Mouse (Mus musculus): ENCODE measurements around the gene Olfr1132. TPM values are rescaled to one million over a fixed set of nuclear protein-coding genes. Genes with fewer than 3 reads are reported as not detected.
"Not testable (repeated sequence)": the region's sequence is repeated elsewhere in the genome, so short reads cannot be mapped to it uniquely, and the experiment has no call there.

Olfr1132 gene
- not detected in 2 replicates for polyA plus RNA-seq (2016; fragmentation: Nextera tagmentation; extraction: Ambion mirVana)

GRCm38 (mm10) chr2:87637435-87637834, at the start of gene Olfr1132:
Gene Olfr1132 (minus strand): TSS chr2:87637535.
- Histone ChIP-seq H3K27ac (no peak within 1 kb of the TSS), H3K4me3 (no peak within 1 kb of the TSS), H3K27me3 (ENCODE audit: insufficient read depth, poor library complexity, severe bottlenecking) (no peaks in the 10 kb centered on the region), H3K36me3 (no peaks in the 10 kb centered on the region), H3K4me1 (no peaks in the 10 kb centered on the region), H3K9me3 (no peaks in the 10 kb centered on the region)
- DNase-seq (ENCODE audit: low spot score): no peak

- Histone ChIP-seq H3K27ac (no peak within 1 kb of the TSS), H3K4me3 (no peak within 1 kb of the TSS), H3K9me3 (no peaks in the 10 kb centered on the region), H3K4me1 (no peaks in the 10 kb centered on the region), H3K27me3 (ENCODE audit: insufficient read depth, poor library complexity, severe bottlenecking) (no peaks in the 10 kb centered on the region), H3K36me3 (no peaks in the 10 kb centered on the region)
- WGBS: 11% methylated on average over 1 of the region's 1 CpGs
- no peak for DNase-seq (ENCODE audit: low spot score)
Observed at GRCm38 (mm10) chr2:87673564-87673963, 36.2 kb upstream of the Olfr1132 start, which contains the start of gene Olfr1135. Gene Olfr1135 (minus strand): TSS chr2:87673664.

- Histone ChIP-seq H3K27me3 (ENCODE audit: insufficient read depth, poor library complexity, severe bottlenecking) (no peaks in the 10 kb centered on the region), H3K4me1 (no peaks in the 10 kb centered on the region), H3K4me3 (no peak within 1 kb of the TSS), H3K9me3 (no peaks in the 10 kb centered on the region), H3K27ac (no peak within 1 kb of the TSS), H3K36me3 (no peaks in the 10 kb centered on the region)
- WGBS: 71% methylated on average over 2 of the region's 2 CpGs
- DNase-seq (ENCODE audit: low spot score): no peak
Observed at GRCm38 (mm10) chr2:87658360-87658759, 21.0 kb upstream of the Olfr1132 start, which contains the start of gene Olfr1134. Gene Olfr1134 (minus strand): TSS chr2:87658460.

GRCm38 (mm10) chr2:87647274-87647673, 9.9 kb upstream of the Olfr1132 start, which contains the start of gene Olfr1133:
Gene Olfr1133 (minus strand): TSS chr2:87647374.
- H3K4me1 ChIP-seq: no peaks in the 10 kb centered on the region
- no peaks in the 10 kb centered on the region for H3K36me3 ChIP-seq
- H3K4me3 ChIP-seq: no peak within 1 kb of the TSS
- H3K27me3 ChIP-seq (ENCODE audit: insufficient read depth, poor library complexity, severe bottlenecking): no peaks in the 10 kb centered on the region
- H3K27ac ChIP-seq: no peak within 1 kb of the TSS
- no peaks in the 10 kb centered on the region for H3K9me3 ChIP-seq
- no peak for DNase-seq (ENCODE audit: low spot score)

- Histone ChIP-seq H3K27me3 (ENCODE audit: insufficient read depth, poor library complexity, severe bottlenecking) (no peaks in the 10 kb centered on the region), H3K4me1 (no peaks in the 10 kb centered on the region), H3K9me3 (no peaks in the 10 kb centered on the region), H3K36me3 (no peaks in the 10 kb centered on the region), H3K27ac (no peak overlapping the region), H3K4me3 (no peak overlapping the region)
- no peak for DNase-seq (ENCODE audit: low spot score)
Observed at GRCm38 (mm10) chr2:87642441-87642840, 5.1 kb upstream of the Olfr1132 start.

- no peaks in the 10 kb centered on the region for H3K27me3 ChIP-seq (ENCODE audit: insufficient read depth, poor library complexity, severe bottlenecking)
- no peak within 1 kb of the TSS for H3K4me3 ChIP-seq
- WGBS: 64% methylated on average over 3 of the region's 3 CpGs
Observed at GRCm38 (mm10) chr2:87626804-87627203, 10.5 kb downstream of the Olfr1132 start, which contains the start of gene Olfr1131. Gene Olfr1131 (plus strand): TSS chr2:87627104.

GRCm38 (mm10) chr2:87605912-87606311, 31.4 kb downstream of the Olfr1132 start, which contains the start of gene Olfr1130:
Gene Olfr1130 (plus strand): TSS chr2:87606212.
- H3K27ac ChIP-seq; H3K36me3 ChIP-seq; H3K27me3 ChIP-seq (ENCODE audit: insufficient read depth, poor library complexity, severe bottlenecking); DNase-seq (ENCODE audit: low spot score); H3K4me1 ChIP-seq; H3K9me3 ChIP-seq; H3K4me3 ChIP-seq: not testable (repeated sequence)

More at GRCm38 (mm10) chr2:87626804-87627203, 10.5 kb downstream of the Olfr1132 start, which contains the start of gene Olfr1131:
- Histone ChIP-seq H3K27ac (no peak within 1 kb of the TSS), H3K9me3 (no peaks in the 10 kb centered on the region), H3K36me3 (no peaks in the 10 kb centered on the region), H3K4me1 (no peaks in the 10 kb centered on the region)
- no peak for DNase-seq (ENCODE audit: low spot score)

Other genes with a start within 250 kb of the Olfr1132 start
- gene Olfr1123, start 220.9 kb downstream of the Olfr1132 start, polyA plus RNA-seq (2016; fragmentation: Nextera tagmentation; extraction: Ambion mirVana): not detected in 2 replicates
- 0.18 TPM in 1 of 2 replicates, not detected in the other for gene Olfr1124, start 207.3 kb downstream of the Olfr1132 start, polyA plus RNA-seq (2016; fragmentation: Nextera tagmentation; extraction: Ambion mirVana)
- not detected in 2 replicates for gene Olfr1126, start 183.6 kb downstream of the Olfr1132 start, polyA plus RNA-seq (2016; fragmentation: Nextera tagmentation; extraction: Ambion mirVana)
- gene Pramel7, start 140.4 kb downstream of the Olfr1132 start, polyA plus RNA-seq (2016; fragmentation: Nextera tagmentation; extraction: Ambion mirVana): not detected in 2 replicates
- not detected in 2 replicates for gene Pramel6, start 131.0 kb downstream of the Olfr1132 start, polyA plus RNA-seq (2016; fragmentation: Nextera tagmentation; extraction: Ambion mirVana)
- not detected in 2 replicates for gene Olfr153, start 105.7 kb downstream of the Olfr1132 start, polyA plus RNA-seq (2016; fragmentation: Nextera tagmentation; extraction: Ambion mirVana)
- not detected in 2 replicates for gene Olfr1128, start 92.0 kb downstream of the Olfr1132 start, polyA plus RNA-seq (2016; fragmentation: Nextera tagmentation; extraction: Ambion mirVana)
- gene Olfr1129, start 63.6 kb downstream of the Olfr1132 start, polyA plus RNA-seq (2016; fragmentation: Nextera tagmentation; extraction: Ambion mirVana): not detected in 2 replicates
- gene Olfr1130, start 31.3 kb downstream of the Olfr1132 start, polyA plus RNA-seq (2016; fragmentation: Nextera tagmentation; extraction: Ambion mirVana): not detected in 2 replicates
- not detected in 2 replicates for gene Olfr1131, start 10.4 kb downstream of the Olfr1132 start, polyA plus RNA-seq (2016; fragmentation: Nextera tagmentation; extraction: Ambion mirVana)
- gene Olfr1133, start 9.8 kb upstream of the Olfr1132 start, polyA plus RNA-seq (2016; fragmentation: Nextera tagmentation; extraction: Ambion mirVana): not detected in 2 replicates
- not detected in 2 replicates for gene Olfr1134, start 20.9 kb upstream of the Olfr1132 start, polyA plus RNA-seq (2016; fragmentation: Nextera tagmentation; extraction: Ambion mirVana)
- gene Olfr1135, start 36.1 kb upstream of the Olfr1132 start, polyA plus RNA-seq (2016; fragmentation: Nextera tagmentation; extraction: Ambion mirVana): not detected in 2 replicates
- not detected in 2 replicates for gene Olfr1136, start 56.4 kb upstream of the Olfr1132 start, polyA plus RNA-seq (2016; fragmentation: Nextera tagmentation; extraction: Ambion mirVana)
- not detected in 2 replicates for gene Olfr1137, start 75.6 kb upstream of the Olfr1132 start, polyA plus RNA-seq (2016; fragmentation: Nextera tagmentation; extraction: Ambion mirVana)
- not detected in 2 replicates for gene Olfr1138, start 102.4 kb upstream of the Olfr1132 start, polyA plus RNA-seq (2016; fragmentation: Nextera tagmentation; extraction: Ambion mirVana)
- not detected in 2 replicates for gene Olfr1140, start 106.2 kb upstream of the Olfr1132 start, polyA plus RNA-seq (2016; fragmentation: Nextera tagmentation; extraction: Ambion mirVana)
- gene Olfr1141, start 116.5 kb upstream of the Olfr1132 start, polyA plus RNA-seq (2016; fragmentation: Nextera tagmentation; extraction: Ambion mirVana): not detected in 2 replicates
- gene Olfr152, start 141.9 kb upstream of the Olfr1132 start, polyA plus RNA-seq (2016; fragmentation: Nextera tagmentation; extraction: Ambion mirVana): not detected in 2 replicates
- gene Olfr1143, start 163.1 kb upstream of the Olfr1132 start, polyA plus RNA-seq (2016; fragmentation: Nextera tagmentation; extraction: Ambion mirVana): not detected in 2 replicates
- not detected in 2 replicates for gene Olfr1145, start 172.3 kb upstream of the Olfr1132 start, polyA plus RNA-seq (2016; fragmentation: Nextera tagmentation; extraction: Ambion mirVana)
- not detected in 2 replicates for gene Olfr1148, start 193.0 kb upstream of the Olfr1132 start, polyA plus RNA-seq (2016; fragmentation: Nextera tagmentation; extraction: Ambion mirVana)
- not detected in 2 replicates for gene Olfr1150-ps1, start 206.5 kb upstream of the Olfr1132 start, polyA plus RNA-seq (2016; fragmentation: Nextera tagmentation; extraction: Ambion mirVana)
- not detected in 2 replicates for gene Olfr1151, start 218.3 kb upstream of the Olfr1132 start, polyA plus RNA-seq (2016; fragmentation: Nextera tagmentation; extraction: Ambion mirVana)
- gene Olfr1152, start 229.0 kb upstream of the Olfr1132 start, polyA plus RNA-seq (2016; fragmentation: Nextera tagmentation; extraction: Ambion mirVana): not detected in 2 replicates

Data from heart, embryonic 10.5 days (tissue).